Mouse (Mus musculus) liver, embryonic 14.5 days (tissue): ENCODE results near the gene Tmem110. TPM values are rescaled to one million over a fixed set of nuclear protein-coding genes. Genes with fewer than 3 reads are reported as not detected.
A peak's percentile ranks its signal among the peaks of the same experiment; 100 is the strongest.

ENCODE experiments used
- ATAC-seq: fragments of 200-750 bp; cut with Nextera tagmentation; 2 replicates; pipeline ENCODE4 v1.8.0; 2017; ENCODE audit warnings: moderate number of reproducible peaks, mild to moderate bottlenecking, moderate library complexity; ENCODE audit not compliant: insufficient read depth
- DNase-seq, 3 experiments: peaks; one replicate each; pipeline ENCODE4 v3.0.0-alpha.2; 2012 to 2013; ENCODE audit warnings: low read depth in 3 of 3, low spot score in 3 of 3
- H3K27ac ChIP-seq: fragments of 300-500 bp; sonication (generic); 2 replicates; pipeline ENCODE4 v1.5.1; 2014; ENCODE audit warnings: moderate library complexity, mild to moderate bottlenecking, control low read depth, inconsistent platforms
- H3K27me3 ChIP-seq: fragments of 300-500 bp; sonication (generic); 2 replicates; pipeline ENCODE4 v1.6.1; 2014; ENCODE audit warnings: mild to moderate bottlenecking, low read length, moderate library complexity; ENCODE audit not compliant: control insufficient read depth, insufficient read depth
- H3K36me3 ChIP-seq: fragments of 300-500 bp; sonication (generic); replicated peaks from 2 replicates; pipeline ENCODE4 v1.6.1; 2014; ENCODE audit warnings: low read depth; ENCODE audit not compliant: control insufficient read depth, insufficient read depth
- H3K4me1 ChIP-seq, 2 experiments: fragments of 200-500 bp in 1 of 2; fragments of 300-500 bp in 1 of 2; sonication (generic) in 1 of 2; replicated peaks; 2 replicates each; pipeline ENCODE4 v1.6.1; 2012 to 2014; ENCODE audit warnings: antibody characterized with exemption in 1 of 2, inconsistent platforms in 1 of 2, low read length in 1 of 2; ENCODE audit not compliant: control insufficient read depth in 2 of 2, insufficient read depth in 2 of 2
- H3K4me2 ChIP-seq: fragments of 300-500 bp; sonication (generic); 2 replicates; pipeline ENCODE4 v1.6.1; 2014; ENCODE audit warnings: low read depth, mild to moderate bottlenecking, control low read depth, moderate library complexity
- H3K4me3 ChIP-seq, 2 experiments: fragments of 200-500 bp in 1 of 2; fragments of 300-500 bp in 1 of 2; sonication (generic) in 1 of 2; 2 replicates each; pipeline ENCODE4 v1.5.1; 2012 to 2014; ENCODE audit warnings: low read depth in 2 of 2, low read length in 2 of 2, mild to moderate bottlenecking in 2 of 2, control low read depth in 1 of 2, inconsistent platforms in 1 of 2, moderate library complexity in 1 of 2; ENCODE audit not compliant: insufficient read depth in 1 of 2
- H3K9ac ChIP-seq: fragments of 300-500 bp; sonication (generic); replicated peaks from 2 replicates; pipeline ENCODE4 v1.6.1; 2014; ENCODE audit warnings: mild to moderate bottlenecking, control low read depth, moderate library complexity
- H3K9me3 ChIP-seq: fragments of 300-500 bp; sonication (generic); 2 replicates; pipeline ENCODE4 v1.6.1; 2016; ENCODE audit warnings: low read length, mixed read lengths; ENCODE audit not compliant: control insufficient read depth
- CTCF ChIP-seq: IDR thresholded peaks from 2 replicates; pipeline ENCODE4 v1.5.1; 2016; ENCODE audit warnings: antibody characterized with exemption, low read depth, control low read depth
- EP300 ChIP-seq: IDR thresholded peaks from 2 replicates; pipeline ENCODE4 v1.6.1; 2016; ENCODE audit warnings: antibody characterized with exemption, low read depth
- WGBS: fragments of 180-500 bp; shearing (Covaris S2); extraction: QIAGEN DNeasy Blood & Tissue Kit; methylation state at CpG from one replicate; pipeline ENCODE4 v1.1.7; 2014; ENCODE audit not compliant: insufficient replicate concordance; 5-methylcytosine and 5-hydroxymethylcytosine counted together
- polyA plus RNA-seq, 2 experiments: library from polyadenylated mRNA; depleted of rRNA in 1 of 2; stranded (reverse) in 1 of 2; unstranded in 1 of 2; fragments of >200 nt; fragmentation: Nextera tagmentation in 1 of 2; extraction: Ambion mirVana in 1 of 2; gene quantifications; 2 replicates each; pipeline versions ENCODE4 v1.2.1 to v1.2.3; 2012 to 2014

Gene Tmem110
- polyA plus RNA-seq, 2 experiments, result 6.2 to 8.2 TPM

- no peak for TF ChIP-seq CTCF
- no peak for TF ChIP-seq EP300
- H3K4me3 ChIP-seq, result no peak overlapping the region
- H3K4me1 ChIP-seq, result peaks cover 32 to 50% of the 10 kb centered on the region in 2 experiments
- no peaks in the 10 kb centered on the region for H3K27me3 ChIP-seq
- no peak overlapping the region; the same call in 1 of the 2 replicates for H3K27ac ChIP-seq
- no peaks in the 10 kb centered on the region for H3K9me3 ChIP-seq
- H3K9ac ChIP-seq, result no peak overlapping the region
- H3K36me3 ChIP-seq, result no peaks in the 10 kb centered on the region
- no peak for DNase-seq
- WGBS, result 79% methylated on average over 4 of the region's 4 CpGs
- no peak for ATAC-seq
- no peak overlapping the region for H3K4me2 ChIP-seq
Observed at GRCm38 (mm10) chr14:30828077-30828476, 2.7 kb downstream of the Tmem110 start.

DNA sequence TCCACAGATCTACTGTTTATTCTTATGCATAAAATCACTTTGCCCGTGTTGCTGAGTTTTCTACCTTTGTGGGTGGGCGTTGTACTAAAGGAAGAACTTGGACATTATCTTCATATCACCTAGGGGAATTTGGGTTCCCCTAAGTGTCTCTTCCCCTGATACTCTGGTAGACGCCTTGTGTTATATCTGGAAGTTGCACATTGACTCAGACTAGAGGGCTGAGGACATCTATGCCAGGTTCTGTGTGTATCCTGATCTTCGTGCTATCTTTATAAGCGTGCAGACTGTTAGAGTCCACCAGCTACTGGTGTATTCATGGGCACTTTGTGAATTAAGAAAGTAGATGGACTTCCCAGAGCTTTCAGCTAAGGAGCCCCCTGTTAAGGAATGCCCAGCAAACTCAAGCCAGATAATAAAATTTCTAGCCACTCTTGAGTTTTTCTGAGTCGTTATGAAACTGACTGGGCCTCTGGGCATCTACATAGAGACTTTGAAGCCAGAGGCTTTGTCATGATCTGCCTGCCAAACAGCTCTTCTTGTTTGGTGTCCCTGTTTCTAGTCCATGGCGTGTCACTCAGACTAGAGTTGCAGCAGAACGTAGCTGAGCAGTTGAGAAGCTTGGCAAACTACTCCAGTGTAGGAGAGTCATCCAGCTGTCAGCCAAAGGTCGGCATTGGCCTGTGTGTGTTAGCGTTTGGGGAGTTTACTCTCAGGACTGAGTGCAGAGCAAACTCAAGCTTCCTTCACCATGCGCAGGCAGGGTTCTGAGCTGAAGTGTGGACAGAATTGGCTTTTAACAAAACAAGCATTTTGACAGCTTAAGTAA lies 3.5 kb downstream of the Tmem110 start:
- 34% methylated on average over 11 of the region's 11 CpGs for WGBS
- ATAC-seq (peak; percentile 74), DNase-seq (peak; percentile 48 to 60 (median 54))
- Histone ChIP-seq H3K9me3 (no peaks in the 10 kb centered on the region), H3K4me1 (peaks cover 32 to 50% of the 10 kb centered on the region in 2 experiments), H3K27me3 (no peaks in the 10 kb centered on the region), H3K9ac (peak overlapping the region; percentile 24), H3K36me3 (no peaks in the 10 kb centered on the region), H3K27ac (peak overlapping the region; percentile 72), H3K4me2 (peak overlapping the region; percentile 51), H3K4me3 (no peak overlapping the region)
- TF ChIP-seq CTCF, result no peak
- peak; percentile 43 for TF ChIP-seq EP300

DNA sequence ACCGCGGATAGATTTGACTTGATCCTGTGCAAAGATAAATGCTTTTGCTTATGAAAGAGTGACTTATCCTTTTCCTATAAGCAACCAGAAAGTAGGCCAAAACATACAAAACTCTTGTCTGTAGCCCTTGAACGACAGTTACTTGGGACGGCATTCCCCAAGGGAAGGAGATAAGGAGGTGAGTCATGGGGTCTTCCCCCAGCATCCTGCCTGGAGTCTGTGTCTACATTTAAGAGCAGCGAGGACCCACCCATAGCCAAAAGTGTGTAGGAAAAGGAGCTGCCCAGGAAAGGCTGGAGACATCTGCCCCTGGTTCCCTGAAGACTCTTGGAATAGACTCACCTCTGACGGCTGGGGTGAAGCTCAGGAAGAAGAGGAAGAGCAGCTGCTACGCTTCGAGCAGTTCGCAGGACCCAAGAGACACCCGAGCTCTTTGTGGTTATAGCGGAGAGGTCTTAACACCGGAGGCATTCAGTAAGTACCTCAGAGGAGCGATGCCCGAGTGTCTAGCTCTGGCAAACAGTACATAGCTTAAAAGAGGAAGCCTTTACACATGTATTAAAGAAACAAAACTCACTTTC lies 12.1 kb downstream of the Tmem110 start:
- Histone ChIP-seq H3K36me3 (no peaks in the 10 kb centered on the region; the same call in 1 of the 2 replicates), H3K4me3 (no peak overlapping the region), H3K9ac (no peak overlapping the region), H3K27me3 (no peaks in the 10 kb centered on the region), H3K4me1 (no peaks in the 10 kb centered on the region), H3K27ac (no peak overlapping the region), H3K4me2 (no peak overlapping the region), H3K9me3 (no peaks in the 10 kb centered on the region)
- WGBS, result 67% methylated on average over 14 of the region's 14 CpGs
- ATAC-seq (no peak), DNase-seq (no peak)
- TF ChIP-seq EP300 (no peak), CTCF (no peak)

- ATAC-seq, result no peak
- H3K36me3 ChIP-seq, result no peaks in the 10 kb centered on the region
- TF ChIP-seq CTCF, result no peak
- no peak for TF ChIP-seq EP300
Observed at GRCm38 (mm10) chr14:30843701-30844100, 18.3 kb downstream of the Tmem110 start.

DNA sequence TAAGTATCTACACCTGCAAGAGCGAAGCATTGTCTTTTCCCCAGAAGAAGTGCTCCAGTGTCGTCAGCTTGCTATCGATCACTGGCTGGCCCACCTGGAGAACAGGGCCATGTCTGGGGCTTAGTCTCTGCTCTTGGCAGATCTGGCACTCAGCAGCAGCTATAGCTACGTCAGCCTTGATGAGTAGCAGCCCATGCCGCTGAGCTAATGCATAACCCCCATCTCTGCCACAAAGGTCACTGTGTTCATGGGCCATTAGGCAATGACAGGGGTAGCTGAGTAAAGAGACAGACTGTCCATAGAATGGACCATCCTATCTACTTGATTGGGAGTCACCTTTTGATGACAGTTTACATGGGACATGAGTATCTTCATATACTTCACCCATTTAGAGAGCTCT lies 25.1 kb downstream of the Tmem110 start:
- Histone ChIP-seq H3K27me3 (no peaks in the 10 kb centered on the region), H3K27ac (no peak overlapping the region), H3K9me3 (no peaks in the 10 kb centered on the region), H3K4me3 (no peak overlapping the region), H3K36me3 (no peaks in the 10 kb centered on the region), H3K4me1 (no peaks in the 10 kb centered on the region), H3K4me2 (no peak overlapping the region), H3K9ac (no peak overlapping the region)
- 81% methylated on average over 5 of the region's 5 CpGs for WGBS
- no peak for ATAC-seq
- DNase-seq, result no peak
- TF ChIP-seq CTCF (no peak), EP300 (no peak)

More at GRCm38 (mm10) chr14:30843701-30844100, 18.3 kb downstream of the Tmem110 start:
- Histone ChIP-seq H3K4me3 (no peak overlapping the region), H3K27me3 (no peaks in the 10 kb centered on the region), H3K9ac (no peak overlapping the region), H3K9me3 (no peaks in the 10 kb centered on the region), H3K4me2 (no peak overlapping the region), H3K4me1 (no peaks in the 10 kb centered on the region), H3K27ac (no peak overlapping the region)
- 67% methylated on average over 3 of the region's 3 CpGs for WGBS
- DNase-seq, result no peak
